Mouse (Mus musculus) frontal cortex, postnatal 36 days (tissue): ENCODE data around the gene Hspb7.

Experiments used
- DNase-seq, 2 experiments: peaks; one replicate each; pipeline ENCODE4 v3.0.0; 2022; ENCODE audit warnings: low spot score in 2 of 2

Gene Hspb7

GRCm38 (mm10) chr4:141420192-141420829 lies at the start of gene Hspb7:
TSS of gene Hspb7 (plus strand) at chr4:141420779.
- no peak for DNase-seq

GRCm38 (mm10) chr4:141372426-141372825 lies 48.2 kb upstream of the Hspb7 start:
- no peak for DNase-seq

GRCm38 (mm10) chr4:141379674-141380073 lies 40.9 kb upstream of the Hspb7 start:
- no peak for DNase-seq

GRCm38 (mm10) chr4:141382406-141382805 lies 38.2 kb upstream of the Hspb7 start:
- no peak for DNase-seq

GRCm38 (mm10) chr4:141385275-141385674 lies 35.3 kb upstream of the Hspb7 start:
- DNase-seq: peak; percentile 32 to 38

GRCm38 (mm10) chr4:141386150-141386549 lies 34.4 kb upstream of the Hspb7 start:
- no peak for DNase-seq

GRCm38 (mm10) chr4:141387093-141387784 lies 33.3 kb upstream of the Hspb7 start:
- DNase-seq: peak; percentile 79 to 83

- no peak for DNase-seq
Measured at GRCm38 (mm10) chr4:141387933-141388332, 32.6 kb upstream of the Hspb7 start.

- no peak for DNase-seq
Measured at GRCm38 (mm10) chr4:141389366-141390150, 31.0 kb upstream of the Hspb7 start.

- no peak for DNase-seq
Measured at GRCm38 (mm10) chr4:141391293-141391692, 29.3 kb upstream of the Hspb7 start.

GRCm38 (mm10) chr4:141394751-141395150 lies 25.8 kb upstream of the Hspb7 start:
- DNase-seq: no peak

- no peak for DNase-seq
Measured at GRCm38 (mm10) chr4:141397861-141398260, 22.7 kb upstream of the Hspb7 start.

- DNase-seq: no peak
Measured at GRCm38 (mm10) chr4:141398545-141398944, 22.0 kb upstream of the Hspb7 start, which contains the start of gene Clcnka. TSS of gene Clcnka (minus strand) at chr4:141398724.

GRCm38 (mm10) chr4:141400171-141400570 lies 20.4 kb upstream of the Hspb7 start:
- no peak for DNase-seq

- DNase-seq: peak; percentile 93
Measured at GRCm38 (mm10) chr4:141404518-141405313, 15.9 kb upstream of the Hspb7 start.

GRCm38 (mm10) chr4:141405314-141405622 lies 15.3 kb upstream of the Hspb7 start:
- DNase-seq: no peak

- no peak for DNase-seq
Measured at GRCm38 (mm10) chr4:141406516-141407299, 13.9 kb upstream of the Hspb7 start.

GRCm38 (mm10) chr4:141408577-141408976 lies 12.0 kb upstream of the Hspb7 start:
- no peak for DNase-seq

GRCm38 (mm10) chr4:141411430-141411992 lies 9.1 kb upstream of the Hspb7 start:
- DNase-seq: no peak

- no peak for DNase-seq
Measured at GRCm38 (mm10) chr4:141415924-141416323, 4.7 kb upstream of the Hspb7 start, which contains the start of gene Clcnkb. TSS of gene Clcnkb (minus strand) at chr4:141416014.
